Mouse (Mus musculus): ENCODE measurements around the gene Ss18l1. TPM values are rescaled to one million over a fixed set of nuclear protein-coding genes. Genes with fewer than 3 reads are reported as not detected.
A peak's percentile ranks its signal among the peaks of the same experiment; 100 is the strongest.

Ss18l1 gene
- total RNA-seq (2022) = 10 to 100 TPM in 3 of 4 experiments, 1 to 10 TPM in 1; 9.9 to 14.3 (median 11.7) TPM

- peak; percentile 85 for DNase-seq
Measured at GRCm38 (mm10) chr2:180042256-180042857, at the start of gene Ss18l1, which contains the start of gene Psma7. Ss18l1 (plus strand) TSS chr2:180042509. Psma7 (minus strand) TSS chr2:180042433.

DNA sequence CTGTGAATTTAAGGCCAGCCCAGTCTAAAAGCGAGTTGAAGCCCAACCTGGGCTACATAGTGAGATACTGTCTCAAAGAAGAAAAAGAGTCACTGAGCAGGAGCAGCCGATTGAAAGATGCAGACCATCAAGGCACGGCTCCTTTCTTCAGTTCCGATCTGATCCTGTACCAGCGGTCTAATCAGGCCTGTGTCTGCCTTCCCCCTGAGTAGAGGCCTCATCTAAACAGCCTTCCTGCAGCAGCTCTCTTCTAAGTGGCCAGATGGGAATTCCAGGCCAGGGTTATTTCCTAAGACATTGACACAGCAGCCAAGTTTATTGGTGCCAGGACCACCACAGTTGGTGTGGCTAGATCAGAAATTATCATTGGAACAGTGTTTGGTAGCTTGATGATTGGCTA lies 49.2 kb upstream of the Ss18l1 start:
- DNase-seq = no peak

DNA sequence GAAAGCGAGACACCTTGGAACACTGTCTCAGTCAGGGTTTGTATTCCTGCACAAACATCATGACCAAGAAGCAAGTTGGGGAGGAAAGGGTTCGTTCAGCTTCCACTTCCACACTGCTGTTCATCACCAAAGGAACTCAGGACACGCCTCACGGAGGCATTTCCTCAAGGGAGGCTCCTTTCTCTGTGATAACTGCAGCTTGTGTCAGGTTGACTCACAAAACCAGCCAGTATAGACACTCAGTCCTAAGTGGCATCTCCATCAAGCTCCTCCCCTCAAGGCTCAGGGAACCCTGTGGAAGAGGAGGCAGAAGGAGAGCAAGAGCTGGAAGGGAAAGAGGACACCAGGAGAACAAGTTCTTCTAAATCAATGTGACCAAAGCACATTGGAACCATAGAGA lies 43.9 kb upstream of the Ss18l1 start:
- no peak for DNase-seq

DNA sequence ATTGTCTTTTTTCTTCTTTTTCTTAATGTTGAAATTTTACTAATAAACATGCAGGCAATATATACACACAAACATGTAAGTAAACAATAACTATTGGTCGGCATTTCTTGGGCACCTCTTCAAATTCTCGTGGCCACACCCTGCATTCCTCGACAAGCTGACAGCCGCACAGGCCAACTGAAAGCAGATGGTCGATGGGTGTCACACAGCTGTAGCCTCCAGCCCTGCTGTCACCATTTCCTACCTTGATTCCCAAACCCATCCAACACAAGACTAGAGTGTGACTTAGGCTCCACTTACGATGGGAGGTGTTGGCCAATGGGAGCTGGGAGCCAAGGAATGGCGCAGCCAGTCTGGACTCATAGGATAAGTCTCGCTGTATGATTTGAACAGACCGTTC lies 40.7 kb upstream of the Ss18l1 start:
- DNase-seq = no peak

DNA sequence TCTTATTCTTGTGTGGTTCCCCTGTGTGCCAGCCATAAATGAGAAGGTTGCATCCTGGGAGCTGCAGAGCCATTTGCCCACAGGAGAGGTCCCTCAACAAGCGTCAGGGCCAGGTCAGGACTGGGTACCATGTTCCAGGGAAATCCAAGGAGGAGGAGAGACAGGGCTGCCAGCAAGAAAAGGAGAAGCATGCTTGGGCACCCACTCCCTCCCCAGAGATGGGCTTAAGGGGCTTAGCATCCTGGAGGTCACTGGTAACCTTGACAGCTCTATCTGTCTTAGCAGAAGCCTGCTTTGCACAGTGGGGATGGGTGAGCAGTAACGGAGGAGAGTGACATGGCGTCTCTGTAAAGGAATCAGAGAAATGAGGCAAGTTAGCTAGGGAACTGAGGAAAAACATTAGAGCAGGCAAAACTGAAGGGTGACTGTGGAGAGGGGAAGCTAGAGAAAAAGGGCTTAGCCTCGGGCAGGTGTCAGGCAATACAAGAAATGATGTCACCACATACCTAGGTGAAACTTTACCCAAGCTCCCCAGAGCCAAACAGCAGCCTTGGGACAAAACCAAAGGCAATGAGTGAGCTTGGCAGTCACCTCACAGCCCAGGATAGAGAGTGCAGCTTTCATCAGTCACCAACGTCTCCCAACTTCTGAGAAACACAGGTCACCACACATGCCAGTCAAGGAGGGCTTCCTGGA lies 36.5 kb upstream of the Ss18l1 start:
- no peak for DNase-seq

DNA sequence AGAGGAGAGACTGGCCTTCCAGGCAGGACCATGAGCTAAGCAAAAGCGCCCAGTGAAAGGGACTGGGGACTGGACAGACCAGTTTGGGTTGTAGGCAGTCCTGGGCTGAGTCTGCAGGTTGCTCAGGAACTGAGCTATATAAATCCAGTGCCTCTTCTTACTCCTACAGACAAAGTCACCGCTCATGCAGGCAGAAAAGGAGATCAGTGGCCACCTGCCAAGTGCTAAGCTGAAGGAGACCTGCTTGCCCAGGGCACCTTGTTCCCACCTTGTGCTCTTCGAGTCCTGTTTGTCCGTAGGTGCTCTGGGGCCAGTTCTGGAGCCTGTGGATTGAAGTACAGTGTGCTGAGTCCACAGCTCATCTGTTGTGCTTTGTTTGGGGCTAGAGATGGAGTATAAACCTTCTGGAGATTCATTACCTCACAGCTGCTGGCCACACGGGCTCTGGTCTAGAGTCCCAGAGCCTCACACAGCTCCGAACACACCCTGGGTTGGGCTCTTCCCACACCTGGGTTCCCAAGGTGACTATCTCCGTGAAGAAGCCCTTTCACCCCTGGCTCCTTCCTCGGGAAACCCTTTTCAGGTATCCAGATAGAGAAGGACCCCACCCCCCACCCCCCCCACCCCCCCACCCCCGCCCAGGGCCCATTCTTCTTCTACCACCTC lies 35.8 kb upstream of the Ss18l1 start:
- no peak for DNase-seq

- DNase-seq = no peak
Measured at GRCm38 (mm10) chr2:180010686-180011085, 31.6 kb upstream of the Ss18l1 start.

DNA sequence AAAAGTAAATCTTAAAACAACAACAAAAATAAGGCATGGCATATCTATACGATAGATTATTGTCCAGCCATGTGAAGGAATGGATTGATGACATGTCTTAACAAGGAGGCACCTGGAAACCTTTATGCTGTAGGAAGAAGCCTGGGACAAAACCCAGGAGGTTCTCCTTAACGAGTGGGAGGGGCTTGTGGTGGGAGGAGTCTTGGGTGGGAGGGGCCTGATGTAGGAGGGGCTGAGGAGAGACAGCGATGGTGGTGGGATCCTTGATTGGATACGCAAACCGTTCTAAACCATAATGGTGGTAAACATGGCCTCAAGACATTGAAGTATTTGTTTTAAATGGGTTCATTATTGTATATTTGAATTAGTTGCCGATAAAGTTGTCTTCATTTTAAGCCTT lies 30.9 kb upstream of the Ss18l1 start:
- DNase-seq = no peak

DNA sequence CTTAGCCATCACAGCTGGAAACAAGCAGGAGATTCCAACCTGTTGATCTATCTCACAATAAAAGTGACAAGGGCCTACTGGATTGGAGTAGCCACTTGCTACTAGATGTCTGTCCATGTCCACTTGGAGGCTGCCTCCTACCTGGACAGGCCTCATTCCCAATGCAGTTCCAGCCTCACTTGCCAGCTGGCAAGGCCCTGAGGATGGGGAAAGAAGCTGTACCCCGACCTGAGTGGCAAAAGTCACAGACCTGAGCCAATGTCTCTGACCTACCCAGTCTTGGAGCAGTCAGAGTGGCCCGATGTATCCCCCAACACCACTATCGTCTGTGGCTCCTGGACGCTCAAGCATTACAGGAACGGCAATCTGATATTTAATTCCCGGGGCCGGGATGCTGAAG lies 28.6 kb upstream of the Ss18l1 start:
- DNase-seq = no peak

GRCm38 (mm10) chr2:180017632-180018031 lies 24.7 kb upstream of the Ss18l1 start:
- no peak for DNase-seq

DNA sequence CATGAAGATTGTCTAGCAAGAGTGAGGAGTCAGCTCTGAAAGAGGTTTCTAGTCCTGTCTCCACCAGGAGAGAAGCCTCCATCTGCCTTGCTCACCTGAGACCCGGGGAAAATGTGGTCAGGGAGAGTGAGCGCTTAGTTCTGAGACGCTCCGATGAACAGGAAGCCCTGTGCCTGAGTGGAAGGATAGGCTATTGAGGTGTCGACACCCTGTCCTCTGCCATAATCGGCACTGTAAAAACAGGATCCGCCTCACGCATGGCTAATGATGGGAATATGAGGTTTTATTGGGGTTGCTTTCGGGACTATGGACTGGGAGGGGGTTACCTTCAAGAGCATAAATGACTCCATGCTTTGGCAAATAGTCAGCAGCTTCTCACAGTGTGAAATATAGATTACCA lies 23.7 kb upstream of the Ss18l1 start:
- DNase-seq = no peak

DNA sequence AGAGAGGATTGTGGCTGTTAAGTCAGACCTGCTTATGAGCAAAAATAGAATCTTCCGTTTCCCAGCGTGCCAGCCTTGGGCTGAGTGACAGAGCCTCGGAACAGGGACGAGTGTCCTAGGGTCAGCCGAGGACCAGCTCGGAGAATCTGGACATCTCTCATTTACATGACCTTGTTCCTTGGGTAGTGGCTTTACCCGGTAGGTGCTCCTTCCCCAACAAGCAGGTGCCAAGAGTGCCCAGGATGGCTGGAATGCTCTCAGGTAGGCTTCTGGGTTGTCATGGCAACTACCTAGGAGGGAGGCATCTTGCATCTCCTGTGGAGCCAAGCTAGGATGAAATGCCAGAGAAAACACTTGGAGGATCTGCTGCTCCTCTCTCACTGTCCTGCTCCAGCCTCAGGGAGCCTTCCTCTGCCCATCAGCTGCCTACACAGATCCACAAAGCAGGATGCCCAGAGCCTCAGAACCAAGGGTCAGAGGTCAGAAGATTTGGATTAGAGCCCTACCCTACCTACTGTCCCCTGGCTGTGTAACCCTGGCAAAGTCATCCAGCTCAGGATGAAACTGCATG lies 22.1 kb upstream of the Ss18l1 start:
- DNase-seq = no peak

DNA sequence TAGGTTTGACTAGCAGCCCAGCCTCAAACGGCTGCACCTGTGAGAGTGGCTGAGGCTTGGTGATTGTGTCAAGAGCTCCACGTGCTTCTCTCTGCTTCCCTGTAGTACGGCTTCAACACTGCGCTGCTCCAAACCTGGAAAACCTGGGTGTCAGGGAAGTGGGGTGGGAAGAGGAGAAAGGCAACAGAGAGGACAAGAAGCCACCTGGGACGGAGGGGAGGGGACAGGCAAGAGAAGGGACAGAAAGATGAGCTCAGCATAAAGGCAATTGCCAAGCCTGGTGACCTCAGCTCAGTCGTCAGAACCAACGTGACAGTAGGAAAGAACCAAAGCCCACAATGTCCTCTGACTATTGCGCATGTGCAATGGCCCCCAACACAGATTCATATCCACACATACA lies 21.4 kb upstream of the Ss18l1 start:
- DNase-seq = no peak

GRCm38 (mm10) chr2:180022751-180023150 lies 19.6 kb upstream of the Ss18l1 start:
- DNase-seq = no peak

- DNase-seq = peak; percentile 99
Measured at GRCm38 (mm10) chr2:180024401-180025098, 17.8 kb upstream of the Ss18l1 start, which contains the start of gene Lsm14b. Lsm14b (plus strand) TSS chr2:180024987.

GRCm38 (mm10) chr2:180025135-180025860 lies 17.0 kb upstream of the Ss18l1 start:
- peak; percentile 32 for DNase-seq

GRCm38 (mm10) chr2:180025861-180026200 lies 16.5 kb upstream of the Ss18l1 start:
- no peak for DNase-seq

DNA sequence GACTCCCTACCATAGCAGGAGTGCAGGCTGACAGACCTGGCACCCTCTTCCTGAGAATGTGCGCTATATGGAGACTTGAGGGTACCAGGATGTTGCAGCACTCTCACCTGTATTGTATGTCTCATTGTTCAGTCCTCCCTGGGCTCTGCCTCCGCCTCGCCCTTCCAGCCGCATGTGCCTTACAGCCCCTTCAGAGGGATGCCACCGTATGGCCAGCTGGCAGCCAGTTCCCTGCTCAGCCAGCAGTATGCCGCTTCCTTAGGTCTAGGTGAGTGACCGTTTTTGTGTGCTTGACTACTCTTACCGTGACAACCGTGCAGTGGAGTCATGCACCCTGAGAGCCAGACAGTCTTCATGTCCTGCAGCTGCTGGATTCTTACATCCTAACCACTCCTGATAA lies 14.5 kb upstream of the Ss18l1 start:
- no peak for DNase-seq

DNA sequence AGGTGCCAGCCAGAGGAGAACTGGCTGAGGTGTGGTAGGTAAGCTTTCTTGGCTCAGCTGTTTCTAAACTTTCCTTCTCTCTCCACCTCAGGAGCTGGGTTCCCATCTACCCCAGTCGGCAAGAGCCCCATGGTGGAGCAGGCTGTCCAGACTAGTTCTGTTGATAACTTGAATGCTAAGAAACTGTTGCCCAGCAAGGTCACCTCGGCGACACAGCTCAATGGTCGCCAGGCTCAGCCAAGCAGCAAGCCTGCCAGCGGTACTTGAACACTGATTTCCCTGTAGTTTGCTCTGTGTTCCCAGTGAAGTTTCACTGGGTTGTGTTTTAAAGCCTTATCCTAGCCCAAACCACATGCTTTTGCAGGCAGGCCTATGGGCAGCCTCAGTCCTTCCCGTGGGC lies 11.0 kb upstream of the Ss18l1 start:
- DNase-seq = no peak

- no peak for DNase-seq
Measured at GRCm38 (mm10) chr2:180032925-180033324, 9.4 kb upstream of the Ss18l1 start.

- DNase-seq = no peak
Measured at GRCm38 (mm10) chr2:180033956-180034355, 8.4 kb upstream of the Ss18l1 start.

GRCm38 (mm10) chr2:180034753-180035152 lies 7.6 kb upstream of the Ss18l1 start:
- no peak for DNase-seq
